Mouse (Mus musculus): ENCODE data around the gene Grap. TPM values are rescaled to one million over a fixed set of nuclear protein-coding genes. Genes with fewer than 3 reads are reported as not detected.

Gene Grap
- total RNA-seq, 4 experiments from 2014 or later = 3.3 to 5.2 (median 4.9) TPM

DNA sequence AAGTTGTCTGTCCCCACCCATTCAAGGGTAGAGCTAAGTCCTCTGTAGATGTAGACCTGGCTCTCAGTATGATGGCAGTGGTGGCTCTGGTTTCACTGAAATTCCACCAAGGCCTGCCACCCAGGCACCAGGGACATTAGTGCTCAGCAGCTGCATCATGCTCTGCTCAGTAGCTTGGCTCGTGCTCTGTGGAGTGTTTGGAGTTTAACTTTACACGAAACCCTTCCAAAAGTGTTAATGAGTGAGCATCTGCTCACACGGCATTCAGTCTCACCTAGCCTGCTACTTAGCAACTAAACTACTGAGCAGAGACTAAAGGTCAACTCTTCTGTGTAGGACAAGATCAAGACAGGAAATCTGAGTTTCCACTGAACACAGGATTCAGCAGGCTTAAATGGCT, 67.6 kb downstream of the Grap start, which contains the start of gene Slc5a10:
TSS of gene Slc5a10 (minus strand) at position 191 of the 400 bp plus-strand sequence.
- no peak for DNase-seq (ENCODE audit: low spot score in 2 of 2)

DNA sequence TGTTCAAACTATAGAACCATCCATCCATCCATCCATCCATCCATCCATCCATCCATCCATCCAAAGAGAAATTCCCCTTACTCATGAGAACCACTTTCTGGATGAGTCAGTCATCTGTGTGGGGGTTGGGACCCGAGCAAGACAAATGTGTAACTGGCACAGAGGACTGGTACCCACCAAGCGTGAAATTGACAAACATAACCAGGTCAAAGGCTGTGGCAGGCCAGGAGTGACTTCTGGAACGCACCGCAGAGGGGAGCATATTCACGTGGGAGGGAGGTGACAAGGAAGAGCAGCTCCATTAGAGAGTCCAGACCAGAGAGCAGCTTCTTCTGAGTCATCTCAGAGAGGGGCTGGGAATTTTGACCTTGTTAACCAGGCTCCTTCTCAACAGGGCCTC, 69.0 kb downstream of the Grap start:
- DNase-seq (ENCODE audit: low spot score in 2 of 2) = no peak

Other genes with a start within 250 kb of the Grap start
- 100 to 1,000 TPM; 223 to 281 (median 257) TPM for gene Rnf112, start 199.1 kb upstream of the Grap start, total RNA-seq (2022)
- gene Mfap4, start 167.8 kb upstream of the Grap start, total RNA-seq (2022) = 1 to 10 TPM; 1.9 to 4.0 (median 3.1) TPM
- gene Mapk7, start 158.9 kb upstream of the Grap start, total RNA-seq (2022) = 10 to 100 TPM; 19.5 to 22.4 (median 21.0) TPM
- gene B9d1, start 148.1 kb upstream of the Grap start, total RNA-seq (2022) = 10 to 100 TPM; 46.9 to 57.8 (median 47.2) TPM
- 100 to 1,000 TPM; 101 to 118 (median 107) TPM for gene Epn2, start 73.6 kb upstream of the Grap start, total RNA-seq (2022)
- under 1 TPM in 2 of 4 experiments, not detected in 2; 0.09 to 0.28 TPM for gene Fam83g, start 30.8 kb downstream of the Grap start, total RNA-seq (2022)
- under 1 TPM in 3 of 4 experiments, not detected in 1; 0.20 to 0.33 (median 0.32) TPM for gene Slc5a10, start 67.6 kb downstream of the Grap start, total RNA-seq (2022)
- gene Prpsap2, start 108.8 kb downstream of the Grap start, total RNA-seq (2022) = 10 to 100 TPM; 43.6 to 47.8 (median 45.3) TPM
- 10 to 100 TPM; 71.9 to 76.5 (median 75.6) TPM for gene Ulk2, start 201.8 kb downstream of the Grap start, total RNA-seq (2022)

Data from left cerebral cortex, adult 8-10 months (tissue).